Mouse (Mus musculus) kidney, adult 2 months (tissue): ENCODE measurements around the gene Rras2.

Experiments
- CTCF ChIP-seq: fragments of 200-500 bp; conservative IDR thresholded peaks from 2 replicates; pipeline ENCODE4 v1.5.1; 2011; ENCODE audit warnings: low read depth, mild to moderate bottlenecking, control low read depth, low read length, moderate library complexity, mixed read lengths; ENCODE audit not compliant: insufficient read depth, insufficient read length
- POLR2A ChIP-seq: fragments of 200-500 bp; IDR thresholded peaks from one replicate; pipeline ENCODE4 v1.6.1; 2011; ENCODE audit warnings: low read depth, low read length, control low read depth

DNA sequence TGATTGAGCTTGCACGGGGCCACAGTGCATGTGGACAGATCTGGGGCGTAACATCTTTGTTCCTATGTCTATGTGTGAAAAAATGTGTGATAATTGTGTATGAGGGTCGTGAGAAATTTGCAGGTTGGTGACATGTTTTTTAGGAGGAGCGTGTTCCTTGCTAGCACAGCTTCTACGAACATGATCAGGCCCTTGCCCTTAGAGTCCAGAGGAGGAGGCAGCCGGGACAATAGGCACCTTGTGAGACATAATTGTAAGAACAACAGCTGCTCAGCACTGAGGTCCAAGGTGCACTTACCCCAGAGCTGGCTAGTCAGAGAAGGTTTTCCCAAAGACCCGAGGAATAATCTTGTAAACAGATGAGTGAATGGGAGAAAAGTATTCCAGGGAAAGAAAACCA is 599 bp upstream of the Rras2 start:
- TF ChIP-seq CTCF (no peak), POLR2A (no peak)
